Mouse (Mus musculus) left cerebral cortex, postnatal 4 days (tissue): ENCODE data around the gene Ebi3. TPM values are rescaled to one million over a fixed set of nuclear protein-coding genes. Genes with fewer than 3 reads are reported as not detected.

Source experiments
- DNase-seq: peaks from one replicate; pipeline ENCODE4 v3.0.0-alpha.2; 2022
- intact Hi-C: fragments of 180-260 bp; cut with DNase I; formaldehyde crosslinking; loops from one replicate; pipeline ENCODE4 v1.15.1; 2025
- total RNA-seq, 2 experiments: library from RNA; stranded (reverse); gene quantifications; 2 replicates each; pipeline ENCODE4 v1.2.3; 2021

Gene Ebi3
- total RNA-seq, 2 experiments from 2014 or later = 4.9 to 5.9 TPM

GRCm38 (mm10) chr17:55996007-55996406, 43.6 kb downstream of the Ebi3 start:
- DNase-seq = no peak
- intact Hi-C loops = no loop called here

GRCm38 (mm10) chr17:55999794-56000499, 47.5 kb downstream of the Ebi3 start:
- DNase-seq = no peak
- intact Hi-C loops = no loop called here

GRCm38 (mm10) chr17:56003000-56003399, 50.6 kb downstream of the Ebi3 start:
- intact Hi-C loops = no loop called here
- DNase-seq = no peak

GRCm38 (mm10) chr17:56005415-56006061, 53.1 kb downstream of the Ebi3 start, which contains the start of the genes Stap2 and Mpnd:
Stap2 (minus strand) TSS chr17:56005584.
Mpnd (plus strand) TSS chr17:56005711.
- intact Hi-C loops = no loop called here
- no peak for DNase-seq

Other genes starting within 250 kb of the Ebi3 start
- 10 to 100 TPM in 1 of 2 experiments, 1 to 10 TPM in 1; 8.0 to 10.4 TPM for gene Pot1b, start 240.0 kb upstream of the Ebi3 start, total RNA-seq
- gene Adgre4, start 202.7 kb upstream of the Ebi3 start, total RNA-seq = under 1 TPM; 0.20 TPM
- 1 to 10 TPM; 8.7 to 9.1 TPM for gene Zfp119a, start 73.7 kb upstream of the Ebi3 start, total RNA-seq
- 10 to 100 TPM; 10.8 to 11.4 TPM for gene Zfp959, start 60.5 kb upstream of the Ebi3 start, total RNA-seq
- 1 to 10 TPM; 4.4 to 5.7 TPM for gene Zfp119b, start 3.1 kb upstream of the Ebi3 start, total RNA-seq
- gene Yju2, start 6.5 kb downstream of the Ebi3 start, total RNA-seq = 10 to 100 TPM; 16.7 to 18.2 TPM
- gene Shd, start 17.8 kb downstream of the Ebi3 start, total RNA-seq = 100 to 1,000 TPM in 1 of 2 experiments, 10 to 100 TPM in 1; 99.6 to 101 TPM
- 100 to 1,000 TPM; 110 to 119 TPM for gene Fsd1, start 33.9 kb downstream of the Ebi3 start, total RNA-seq
- gene Stap2, start 52.9 kb downstream of the Ebi3 start, total RNA-seq = 1 to 10 TPM; 3.8 to 4.6 TPM
- gene Mpnd, start 53.1 kb downstream of the Ebi3 start, total RNA-seq = 100 to 1,000 TPM in 1 of 2 experiments, 10 to 100 TPM in 1; 92.6 to 121 TPM
- 10 to 100 TPM; 53.6 to 55.3 TPM for gene Sh3gl1, start 84.0 kb downstream of the Ebi3 start, total RNA-seq
- gene Chaf1a, start 87.8 kb downstream of the Ebi3 start, total RNA-seq = 1 to 10 TPM; 6.8 to 8.8 TPM
- 10 to 100 TPM; 69.1 to 78.9 TPM for gene Ubxn6, start 122.4 kb downstream of the Ebi3 start, total RNA-seq
- 100 to 1,000 TPM; 109 to 117 TPM for gene Hdgfl2, start 127.0 kb downstream of the Ebi3 start, total RNA-seq
- under 1 TPM; 0.20 to 0.24 TPM for gene Plin4, start 157.2 kb downstream of the Ebi3 start, total RNA-seq
- 1 to 10 TPM; 1.2 to 1.9 TPM for gene Plin5, start 165.0 kb downstream of the Ebi3 start, total RNA-seq
- not detected for gene Lrg1, start 169.4 kb downstream of the Ebi3 start, total RNA-seq
- 10 to 100 TPM; 91.1 to 95.7 TPM for gene Sema6b, start 187.7 kb downstream of the Ebi3 start, total RNA-seq
- gene Tnfaip8l1, start 209.8 kb downstream of the Ebi3 start, total RNA-seq = 10 to 100 TPM; 11.1 TPM
- gene Mydgf, start 231.3 kb downstream of the Ebi3 start, total RNA-seq = 10 to 100 TPM; 45.9 to 47.6 TPM